Mouse (Mus musculus) lung, postnatal 36 days (tissue): ENCODE measurements around the gene Fam83e.

Experiments used
- DNase-seq: peaks from one replicate; pipeline ENCODE4 v3.0.0; 2022; ENCODE audit warnings: mixed read lengths

Gene Fam83e

DNA sequence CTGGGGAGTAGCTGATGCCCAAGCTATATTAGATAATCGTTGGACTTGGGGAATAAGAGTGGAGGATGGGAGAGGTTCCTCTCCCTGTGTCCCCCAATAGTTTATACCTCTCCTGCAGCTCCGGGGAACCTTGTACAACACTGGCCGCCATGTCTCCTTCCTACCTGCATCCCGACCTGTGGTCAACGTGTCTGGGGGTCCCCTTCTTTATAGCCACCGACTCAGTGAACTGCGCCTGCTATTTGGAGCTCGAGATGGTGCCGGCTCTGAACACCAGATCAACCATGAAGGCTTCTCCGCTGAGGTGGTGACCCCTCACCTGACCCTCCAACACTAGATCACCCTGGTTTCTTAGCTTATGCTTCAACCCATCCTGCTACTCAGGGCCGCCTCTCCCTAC is 18.7 kb upstream of the Fam83e start:
- no peak for DNase-seq

DNA sequence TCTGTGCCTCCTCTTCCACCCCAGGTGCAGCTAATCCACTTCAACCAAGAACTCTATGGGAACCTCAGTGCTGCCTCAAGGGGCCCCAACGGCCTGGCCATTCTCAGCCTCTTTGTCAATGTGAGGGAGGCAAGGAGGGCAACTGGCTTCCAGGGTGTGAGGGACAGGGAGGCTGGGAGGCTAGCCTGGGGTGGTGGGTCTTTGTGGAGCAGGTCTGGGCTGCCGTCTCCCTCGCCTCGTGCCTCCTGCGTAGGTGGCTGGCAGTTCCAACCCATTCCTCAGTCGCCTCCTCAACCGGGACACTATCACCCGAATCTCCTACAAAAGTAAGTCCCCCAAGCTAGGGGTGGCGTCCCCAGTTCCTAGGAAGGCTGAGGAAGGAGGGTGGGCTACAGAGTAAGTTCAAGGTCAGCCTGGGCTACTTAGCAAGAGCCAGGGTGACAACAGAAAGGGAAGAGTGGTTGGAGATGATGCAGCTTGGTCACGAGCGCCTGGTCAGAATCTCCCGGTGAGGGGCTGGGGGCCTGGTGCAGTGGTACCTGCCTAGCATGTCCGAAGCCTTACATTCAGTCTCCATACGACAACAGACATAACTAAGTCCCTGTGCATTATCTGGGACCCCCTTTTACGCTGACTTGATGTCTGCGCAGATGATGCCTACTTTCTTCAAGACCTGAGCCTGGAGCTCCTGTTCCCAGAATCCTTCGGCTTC is 18.0 kb upstream of the Fam83e start:
- DNase-seq, result no peak

DNA sequence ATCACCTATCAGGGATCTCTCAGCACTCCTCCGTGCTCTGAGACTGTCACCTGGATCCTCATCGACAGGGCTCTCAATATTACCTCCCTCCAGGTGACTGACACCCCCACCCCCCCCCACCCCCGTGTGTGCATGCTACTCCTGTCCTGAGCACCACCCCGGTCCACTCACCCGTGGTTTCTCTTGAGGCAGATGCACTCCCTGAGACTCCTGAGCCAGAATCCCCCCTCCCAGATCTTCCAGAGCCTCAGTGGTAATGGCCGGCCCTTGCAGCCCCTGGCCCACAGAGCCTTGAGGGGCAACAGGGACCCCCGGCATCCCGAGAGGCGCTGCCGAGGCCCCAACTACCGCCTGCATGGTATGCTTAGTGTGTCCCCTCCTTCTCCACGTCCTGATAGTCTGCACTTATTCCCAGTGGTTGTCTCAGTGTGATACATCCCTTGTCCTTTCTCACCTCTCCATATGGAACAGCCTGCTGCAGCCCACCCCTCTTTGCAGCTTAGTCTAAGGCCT is 17.4 kb upstream of the Fam83e start:
- DNase-seq, result no peak

DNA sequence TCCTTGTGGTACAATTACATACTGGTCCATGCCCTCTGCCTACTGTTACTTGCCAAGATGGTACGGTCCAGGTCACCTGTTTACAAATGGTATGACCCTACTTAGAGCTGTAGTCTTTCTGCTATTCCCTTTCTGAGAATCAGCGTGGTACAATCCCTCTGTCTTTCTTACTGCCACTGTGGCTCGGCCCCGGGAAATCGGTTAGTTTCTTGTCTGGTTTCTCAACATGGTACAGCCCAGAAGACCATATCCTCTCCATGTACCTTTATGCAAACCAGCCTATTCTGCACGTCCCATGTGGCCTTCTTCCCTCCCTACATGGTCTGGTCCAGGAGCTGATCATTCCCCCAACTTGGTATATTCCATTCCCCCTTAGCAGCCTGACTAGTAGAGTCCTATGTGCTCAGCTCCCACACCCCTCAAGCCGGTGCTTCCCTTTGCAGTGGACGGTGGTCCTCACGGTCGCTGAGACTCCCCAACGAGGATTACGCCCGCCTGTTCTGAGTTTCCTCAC is 16.9 kb upstream of the Fam83e start:
- DNase-seq, result peak; percentile 83

DNA sequence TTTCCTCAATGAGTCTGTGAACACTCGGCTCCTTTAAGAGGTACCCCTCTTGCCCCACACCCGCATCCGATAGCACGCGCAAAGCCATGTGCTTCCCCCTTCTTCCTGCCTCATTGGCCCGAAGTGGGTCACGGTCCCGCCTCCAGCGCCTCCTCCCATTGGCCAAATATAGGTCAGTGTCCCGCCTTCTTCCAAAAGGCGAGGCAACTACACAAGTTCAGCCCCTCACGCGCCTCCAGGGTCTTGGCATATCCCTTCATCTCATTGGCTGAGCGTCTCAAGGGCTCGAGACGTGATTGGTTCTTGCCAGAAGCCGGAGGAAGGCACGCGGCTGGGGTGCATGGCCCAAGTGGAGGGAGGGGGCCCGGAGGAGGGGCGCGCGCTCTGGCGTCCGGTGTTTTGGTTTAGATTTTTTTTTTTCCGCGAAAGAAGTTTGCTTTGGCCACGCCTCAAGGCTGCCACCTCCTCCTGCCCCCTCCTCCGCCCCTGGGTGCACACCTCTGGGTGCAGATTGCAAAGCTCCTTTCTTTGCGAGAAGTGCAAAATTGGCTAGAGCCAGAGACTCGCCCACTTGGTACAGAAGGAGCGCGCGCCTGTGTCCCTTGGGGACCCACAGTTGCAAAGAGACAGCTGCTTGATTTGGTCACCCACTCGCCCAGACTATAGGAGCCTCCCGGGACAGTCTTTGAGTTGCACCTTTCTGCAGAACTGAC is 16.1 kb upstream of the Fam83e start, which contains the start of gene Dbp:
Gene Dbp, plus strand, starts transcription at position 359 of the 713 bp plus-strand sequence.
- DNase-seq, result peak; percentile 100

DNA sequence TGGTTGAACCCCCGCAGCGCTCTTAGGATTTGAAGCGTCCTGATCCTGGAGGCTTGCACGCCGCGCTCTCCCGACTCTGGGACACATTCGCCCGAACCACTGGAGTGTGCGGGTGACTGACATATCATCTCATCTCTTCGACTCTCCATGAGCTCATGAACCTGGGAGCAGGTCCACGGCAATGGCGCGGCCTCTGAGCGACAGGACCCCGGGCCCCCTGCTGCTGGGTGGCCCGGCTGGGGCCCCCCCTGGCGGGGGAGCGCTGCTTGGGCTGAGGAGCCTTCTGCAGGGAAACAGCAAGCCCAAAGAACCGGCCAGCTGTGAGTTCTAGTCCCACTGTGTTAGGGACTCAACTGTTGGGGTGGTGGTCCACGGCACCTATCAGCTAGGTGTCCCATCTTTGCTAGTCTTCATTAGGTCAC is 15.6 kb upstream of the Fam83e start:
- DNase-seq, result no peak

DNA sequence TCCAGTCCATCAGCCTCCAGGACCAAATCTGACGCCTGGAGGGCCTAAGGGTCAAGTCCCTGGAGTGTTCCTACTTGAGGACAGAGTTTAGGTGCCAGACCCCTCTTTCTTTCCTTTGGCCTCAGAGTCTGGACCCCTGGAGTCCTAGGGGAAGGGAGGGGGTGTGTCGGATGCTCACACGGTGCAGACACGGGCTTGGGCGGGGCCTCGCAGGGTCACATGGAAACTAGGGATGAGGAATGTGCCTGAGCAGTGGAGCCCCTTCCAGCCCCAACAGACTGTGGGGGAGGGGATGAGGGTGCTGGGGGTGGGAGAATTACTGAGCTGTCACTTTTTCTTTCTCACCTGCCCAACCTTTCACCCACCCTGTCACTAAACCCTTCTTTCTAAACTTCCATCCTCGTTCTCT is 15.1 kb upstream of the Fam83e start:
- DNase-seq, result peak; percentile 95

DNA sequence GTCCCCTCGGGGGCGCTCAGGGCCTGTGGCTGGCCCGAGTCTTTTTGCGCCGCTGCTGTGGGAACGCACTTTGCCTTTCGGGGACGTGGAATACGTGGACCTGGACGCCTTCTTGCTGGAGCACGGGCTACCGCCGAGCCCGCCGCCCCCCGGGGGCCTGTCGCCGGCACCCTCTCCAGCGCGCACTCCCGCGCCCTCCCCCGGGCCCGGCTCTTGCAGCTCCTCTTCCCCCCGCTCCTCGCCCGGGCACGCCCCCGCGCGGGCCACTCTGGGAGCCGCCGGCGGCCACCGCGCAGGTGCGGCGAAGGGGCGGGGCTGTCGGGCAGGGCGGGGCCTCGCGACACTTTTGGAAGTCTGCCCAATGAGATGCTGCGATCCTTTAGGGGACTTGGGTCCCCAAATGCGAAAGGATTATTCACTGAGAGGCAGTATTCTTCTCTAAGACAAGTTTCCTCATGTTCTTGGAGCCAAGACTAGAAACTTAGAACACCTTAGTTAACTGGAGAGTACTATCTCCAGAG is 14.2 kb upstream of the Fam83e start:
- peak; percentile 88 for DNase-seq

DNA sequence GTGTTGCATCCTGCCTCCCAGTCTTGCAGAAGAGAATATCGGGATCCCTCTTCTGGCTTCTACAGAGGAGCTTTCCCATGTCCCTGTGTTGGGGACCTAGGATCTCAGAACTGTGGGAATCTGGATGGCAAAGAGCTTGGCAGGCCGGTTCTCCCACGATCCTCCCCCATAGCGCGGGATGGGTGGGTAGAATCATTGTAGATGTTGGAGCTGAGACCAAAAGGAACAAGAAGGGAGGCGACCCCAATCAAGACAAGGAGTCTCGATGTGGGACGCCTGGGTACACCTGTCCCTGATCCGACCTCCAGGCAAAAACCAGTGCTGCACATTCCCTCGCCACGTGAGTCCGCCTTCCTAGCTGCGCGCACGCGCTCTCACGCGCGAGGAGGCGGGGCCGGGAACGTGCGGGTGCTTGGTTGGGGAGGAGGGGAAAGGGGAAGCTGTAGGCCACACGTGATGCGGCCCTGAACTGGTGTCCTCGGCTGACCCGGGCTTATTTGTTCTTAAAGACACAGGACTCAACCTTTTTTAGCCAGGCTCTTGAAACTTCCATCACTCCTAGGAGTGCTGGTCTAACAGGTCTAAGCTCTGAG is 13.5 kb upstream of the Fam83e start:
- DNase-seq, result peak; percentile 99

DNA sequence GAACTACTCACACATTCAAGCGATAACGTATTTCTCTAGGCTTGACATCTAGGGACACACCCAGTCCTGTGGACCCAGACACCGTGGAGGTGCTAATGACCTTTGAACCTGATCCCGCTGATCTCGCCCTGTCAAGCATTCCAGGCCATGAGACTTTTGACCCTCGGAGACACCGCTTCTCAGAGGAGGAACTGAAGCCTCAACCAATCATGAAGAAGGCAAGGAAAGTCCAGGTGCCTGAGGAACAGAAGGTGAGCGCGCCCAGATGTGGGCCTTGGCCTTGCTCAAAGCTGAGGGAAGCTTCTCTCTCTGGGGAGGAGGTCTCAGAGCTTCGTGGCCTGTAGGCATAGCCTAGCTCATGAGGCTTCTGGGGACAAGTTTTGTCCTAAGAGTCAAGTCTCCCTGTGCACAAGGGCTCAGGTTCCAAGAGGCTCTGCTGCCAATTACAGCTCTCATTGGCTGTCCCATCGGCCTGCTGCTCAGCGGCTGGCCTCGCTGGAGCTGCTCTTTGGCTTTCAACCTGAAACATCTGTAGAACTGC is 12.7 kb upstream of the Fam83e start:
- no peak for DNase-seq

DNA sequence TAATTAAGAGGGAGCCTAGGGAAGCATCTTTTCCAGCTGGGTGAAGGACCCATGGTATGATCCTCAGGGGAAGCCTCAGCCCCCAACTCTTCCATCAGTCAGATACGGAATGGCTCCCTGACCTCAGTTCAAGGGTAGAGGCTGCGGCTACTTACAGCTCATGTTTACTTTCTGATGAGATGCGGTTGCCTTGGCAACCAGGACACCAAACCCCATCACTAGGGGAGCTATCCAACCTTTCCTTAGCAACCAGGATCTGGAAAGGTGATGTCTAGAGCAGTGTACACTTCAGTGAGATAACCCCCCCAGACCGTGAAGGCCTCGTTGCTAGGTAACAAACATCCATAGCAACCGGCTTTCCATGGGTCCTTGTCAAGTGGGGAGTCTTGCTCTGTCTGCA is 12.0 kb upstream of the Fam83e start:
- no peak for DNase-seq

DNA sequence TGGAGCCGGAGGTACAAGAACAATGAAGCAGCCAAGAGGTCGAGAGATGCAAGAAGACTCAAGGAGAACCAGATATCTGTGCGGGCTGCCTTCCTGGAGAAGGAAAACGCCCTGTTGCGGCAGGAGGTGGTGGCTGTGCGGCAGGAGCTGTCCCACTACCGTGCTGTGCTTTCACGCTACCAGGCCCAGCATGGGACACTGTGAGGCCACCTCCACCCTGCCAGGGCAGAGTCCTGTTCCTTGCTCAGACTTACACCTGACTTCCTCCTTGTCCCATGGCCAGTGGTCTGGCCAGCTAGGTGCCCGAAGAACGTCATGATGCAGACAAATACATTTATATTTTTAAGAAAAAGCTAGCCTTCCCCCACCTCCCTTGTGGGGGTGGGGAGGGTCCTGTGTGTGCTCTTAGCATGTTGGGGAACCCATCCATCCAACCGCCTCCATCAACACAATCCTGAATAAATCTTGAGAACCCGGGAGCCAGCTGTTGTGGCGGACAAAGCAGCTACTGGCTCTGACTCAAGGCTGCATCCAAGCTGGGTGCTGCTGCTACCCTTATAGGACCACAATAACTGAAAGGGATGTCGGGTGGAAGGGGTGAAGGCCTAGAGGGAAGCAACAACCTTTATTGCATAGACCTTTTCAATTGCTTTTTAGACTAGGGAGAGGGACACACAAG is 11.2 kb upstream of the Fam83e start:
- no peak for DNase-seq

DNA sequence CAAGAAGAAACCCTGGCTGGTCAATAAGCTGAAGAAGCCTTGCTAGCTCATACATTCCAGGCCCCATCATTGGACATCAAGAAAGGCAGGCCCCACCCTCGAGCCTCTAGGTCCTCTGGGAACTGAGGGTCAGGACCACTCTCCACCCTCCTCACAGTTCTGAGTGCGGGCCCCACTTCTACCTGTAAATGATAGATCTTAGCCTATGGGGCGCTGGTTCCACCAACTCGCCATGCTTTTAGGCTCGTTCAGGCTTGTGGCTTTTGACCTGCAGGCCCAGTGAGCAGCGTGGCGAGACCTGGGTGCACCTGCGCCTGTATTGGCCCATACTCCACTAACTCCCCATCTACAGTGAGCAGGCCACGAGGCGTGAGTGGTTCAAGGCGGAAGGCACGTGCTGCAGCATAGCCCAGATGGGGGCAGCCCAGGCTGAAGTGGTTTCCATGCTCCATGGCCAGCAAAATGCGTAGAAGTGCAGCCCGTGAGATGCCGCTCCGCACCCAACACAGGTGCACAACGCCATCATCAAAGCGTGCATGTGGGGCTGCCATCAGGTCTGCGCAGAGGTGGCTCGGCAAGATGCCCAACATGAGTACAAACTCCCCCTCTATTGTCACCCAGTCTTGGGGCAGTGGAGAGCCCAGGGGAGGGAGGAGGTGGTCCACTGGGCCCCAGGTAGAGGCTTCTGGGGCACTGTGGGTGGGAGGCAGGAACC is 10.4 kb upstream of the Fam83e start:
- DNase-seq, result no peak

DNA sequence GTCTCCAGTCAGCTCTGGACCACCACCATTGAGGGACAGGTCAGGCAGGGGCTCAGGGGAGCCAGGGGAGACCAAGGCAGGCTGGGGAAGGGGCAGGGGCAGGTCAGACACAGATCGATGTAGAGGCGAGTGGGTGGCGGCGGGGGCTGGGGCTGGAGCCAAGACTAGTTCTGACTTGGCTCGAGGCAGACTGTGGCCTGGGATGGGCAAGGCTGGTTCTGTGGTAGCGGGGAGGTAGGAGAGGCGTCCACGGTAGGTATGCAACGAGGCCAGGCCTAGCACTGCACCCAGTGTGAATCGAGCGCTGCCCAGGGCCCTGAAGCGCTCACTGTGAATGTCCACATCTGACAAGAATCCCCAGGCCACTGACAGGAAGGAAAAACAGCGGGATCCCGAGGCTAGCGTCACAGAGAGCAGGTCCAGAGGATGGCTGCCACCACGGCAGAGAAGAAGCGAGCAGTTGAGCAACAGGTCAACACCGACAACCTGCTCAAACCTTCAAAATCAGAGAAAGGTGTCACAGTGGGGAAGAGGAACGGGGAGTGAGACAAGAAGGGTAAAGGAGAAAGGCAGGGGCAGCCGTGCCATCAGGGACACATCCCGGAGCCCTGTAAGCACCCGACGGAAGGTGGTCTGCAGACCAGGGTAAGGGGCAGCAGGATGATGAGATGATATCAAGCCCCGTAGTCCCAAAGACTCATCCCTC is 9.5 kb upstream of the Fam83e start:
- no peak for DNase-seq

DNA sequence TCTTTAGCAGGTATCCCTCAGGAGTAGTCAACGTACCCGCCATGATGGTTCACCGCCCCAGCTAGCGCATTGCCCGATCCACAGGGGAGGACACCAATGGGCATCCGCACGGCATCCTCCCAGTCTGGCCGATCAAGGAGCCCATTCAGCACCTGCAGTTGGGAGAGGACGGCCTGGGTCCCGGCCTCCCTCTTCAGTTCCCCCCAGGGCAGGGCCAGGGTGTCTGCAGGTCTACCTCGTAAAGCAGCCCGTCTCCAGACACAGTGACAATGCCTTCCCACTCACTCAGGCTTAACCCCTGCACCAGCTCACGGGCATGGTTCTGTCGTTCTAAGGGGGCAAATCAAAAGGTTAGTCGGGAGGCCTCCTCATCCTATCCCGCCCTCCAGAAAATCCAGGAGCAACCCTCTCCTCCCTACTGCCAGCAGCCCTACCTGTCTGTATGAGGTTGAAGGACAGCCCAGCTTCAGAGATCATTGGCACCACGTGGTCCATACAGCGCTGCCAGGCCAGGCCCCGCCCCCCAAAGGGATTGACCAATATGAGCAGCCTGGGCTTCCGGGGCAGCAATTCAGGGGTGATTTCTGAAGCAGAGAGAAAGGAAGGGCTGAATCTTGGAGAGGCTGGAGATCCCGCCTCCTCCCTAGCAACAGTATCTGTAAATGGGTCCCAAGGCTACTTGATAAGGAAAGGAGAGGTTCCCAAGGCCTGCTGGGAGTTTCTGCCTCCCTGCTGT is 8.8 kb upstream of the Fam83e start:
- DNase-seq, result peak; percentile 93

DNA sequence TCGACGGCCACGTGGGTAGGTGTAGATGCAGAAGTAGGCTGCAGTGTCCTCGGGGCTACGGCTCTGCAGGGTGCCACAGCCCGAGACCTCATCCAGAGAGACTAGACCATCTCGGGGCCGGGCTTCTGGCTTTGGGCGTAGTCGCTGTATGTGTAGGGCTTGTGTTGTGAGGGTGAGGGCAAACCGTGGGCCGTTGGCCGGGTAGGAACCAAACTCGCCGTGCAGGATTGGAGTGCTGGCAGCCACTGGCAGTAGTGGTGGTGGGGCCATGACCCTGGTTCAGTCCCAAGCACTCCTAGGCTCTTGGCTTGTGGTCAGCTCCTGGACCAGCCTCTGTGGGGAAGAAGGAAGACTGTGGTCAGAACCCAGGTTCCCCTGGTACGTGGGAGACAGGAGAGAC is 7.6 kb upstream of the Fam83e start:
- DNase-seq, result no peak

DNA sequence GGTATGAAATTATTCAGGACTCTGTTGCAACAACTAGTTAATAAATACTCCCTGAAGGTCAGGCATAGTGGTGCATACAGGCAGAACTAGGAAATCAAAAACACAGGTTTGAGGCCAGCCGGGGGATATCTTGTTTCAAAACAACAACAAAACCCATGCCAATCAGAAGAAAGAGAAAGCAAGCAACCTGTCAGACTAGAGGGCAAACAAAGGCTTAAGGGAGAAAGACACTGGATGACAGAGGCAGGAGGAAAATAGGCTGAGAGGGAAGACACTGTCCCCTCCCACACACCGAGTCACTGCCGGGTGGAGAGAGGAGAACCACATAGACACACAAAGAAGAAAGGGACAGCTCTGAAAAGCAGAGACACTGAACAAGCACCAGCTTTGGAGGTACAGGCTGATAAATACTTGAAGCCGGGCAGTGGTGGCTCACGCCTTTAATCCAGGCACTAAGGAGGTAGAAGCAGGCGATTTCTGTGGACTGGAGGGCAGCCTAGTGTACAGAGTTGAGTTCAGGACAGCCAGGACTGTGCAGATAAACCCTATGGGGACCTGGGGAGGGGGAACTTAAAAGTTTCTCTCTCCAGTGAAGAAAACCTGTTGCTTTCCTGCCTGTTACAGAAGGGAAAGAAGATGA is 7.0 kb upstream of the Fam83e start:
- DNase-seq, result no peak

DNA sequence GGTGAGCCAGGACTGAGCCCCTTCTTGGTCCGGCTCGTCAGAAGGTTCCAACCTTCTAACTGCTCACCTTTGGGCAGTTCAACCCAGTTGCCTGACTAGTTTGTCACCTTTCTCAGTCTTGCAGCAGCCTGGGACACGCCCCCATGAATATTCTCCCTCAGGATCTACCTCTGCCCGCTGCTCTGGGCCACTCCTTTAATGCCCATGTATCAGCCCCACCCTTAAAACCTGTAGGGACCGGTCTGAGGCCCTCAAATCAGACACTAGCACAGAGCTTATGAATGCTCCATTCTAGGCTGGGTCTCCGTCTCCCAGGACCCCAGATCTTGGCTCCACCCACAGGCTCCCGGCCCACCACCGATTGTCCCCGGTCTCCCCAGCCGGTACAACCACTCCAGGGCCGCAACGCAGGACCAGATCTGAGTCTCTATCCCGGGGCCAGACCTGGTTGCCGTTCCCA is 6.4 kb upstream of the Fam83e start:
- DNase-seq, result peak; percentile 70

DNA sequence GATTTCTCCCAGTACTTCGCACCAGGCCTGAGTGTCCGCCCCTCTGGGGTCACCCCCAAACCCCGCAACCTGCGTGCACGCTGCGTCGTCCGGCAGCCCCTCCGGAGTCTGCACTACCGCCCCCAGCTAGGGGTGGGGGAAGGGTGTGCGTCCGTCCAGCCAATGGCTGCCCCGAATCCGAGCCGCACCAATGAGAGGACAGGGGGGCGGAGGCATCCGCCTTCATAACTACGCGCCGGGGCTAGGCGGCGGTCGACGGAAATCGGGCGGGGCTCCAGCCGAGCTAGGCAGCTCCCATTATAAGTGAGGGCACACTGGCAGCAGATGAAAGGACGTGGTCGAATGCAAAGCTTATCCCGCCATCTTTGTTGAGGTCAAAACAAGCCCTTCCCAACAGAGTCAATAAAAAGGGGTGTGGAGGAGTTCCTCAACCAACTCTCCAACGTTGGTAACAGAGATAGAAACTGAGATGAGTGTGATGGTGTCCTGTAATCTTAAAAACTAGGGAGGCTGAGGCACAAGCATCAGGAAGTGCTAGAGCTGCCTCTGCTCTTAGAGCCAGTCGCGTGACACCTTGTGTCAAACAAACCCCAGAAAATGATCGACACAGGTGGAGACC is 5.8 kb upstream of the Fam83e start, which contains the start of gene Rpl18:
Gene Rpl18, plus strand, starts transcription at position 368 of the 619 bp plus-strand sequence.
- DNase-seq, result peak; percentile 99
